Mouse (Mus musculus) kidney, adult 2 months (tissue): ENCODE results near the gene Itm2b. TPM values are rescaled to one million over a fixed set of nuclear protein-coding genes. Genes with fewer than 3 reads are reported as not detected.

Source experiments
- DNase-seq: peaks from one replicate; pipeline ENCODE4 v3.0.0; 2021
- H3K27ac ChIP-seq: fragments of 200-500 bp; 2 replicates; pipeline ENCODE4 v1.5.1; 2012; ENCODE audit warnings: low read depth, low read length, control low read depth, inconsistent platforms; ENCODE audit not compliant: insufficient read depth
- H3K27me3 ChIP-seq: fragments of 200-500 bp; replicated peaks from 2 replicates; pipeline ENCODE4 v1.6.1; 2012; ENCODE audit warnings: mild to moderate bottlenecking, moderate library complexity, low read length, inconsistent platforms; ENCODE audit not compliant: control insufficient read depth, insufficient read depth
- H3K36me3 ChIP-seq: fragments of 200-500 bp; 2 replicates; pipeline ENCODE4 v1.6.1; 2012; ENCODE audit warnings: mild to moderate bottlenecking, moderate library complexity, low read length, inconsistent platforms; ENCODE audit not compliant: control insufficient read depth, insufficient read depth
- H3K4me1 ChIP-seq: fragments of 200-500 bp; 2 replicates; pipeline ENCODE4 v1.6.1; 2011; ENCODE audit warnings: low read length; ENCODE audit not compliant: control insufficient read depth, insufficient read depth
- H3K4me3 ChIP-seq: fragments of 200-500 bp; 2 replicates; pipeline ENCODE4 v1.5.1; 2011; ENCODE audit warnings: mild to moderate bottlenecking, low read depth, low read length, control low read depth; ENCODE audit not compliant: insufficient read depth
- CTCF ChIP-seq: fragments of 200-500 bp; conservative IDR thresholded peaks from 2 replicates; pipeline ENCODE4 v1.5.1; 2011; ENCODE audit warnings: low read depth, mild to moderate bottlenecking, control low read depth, low read length, moderate library complexity, mixed read lengths; ENCODE audit not compliant: insufficient read depth, insufficient read length
- POLR2A ChIP-seq: fragments of 200-500 bp; IDR thresholded peaks from one replicate; pipeline ENCODE4 v1.6.1; 2011; ENCODE audit warnings: low read depth, low read length, control low read depth
- WGBS: fragments of 180-500 bp; shearing (Covaris S2); methylation state at CpG from one replicate; pipeline ENCODE4 v1.1.7; 2018; 5-methylcytosine and 5-hydroxymethylcytosine counted together
- polyA plus RNA-seq: library from polyadenylated mRNA; depleted of rRNA; stranded (reverse); fragments of >200 nt; gene quantifications from 2 replicates; pipeline ENCODE4 v1.2.3, GENCODE M21; 2012; rRNA removed

The Itm2b gene
- polyA plus RNA-seq, 1 experiment: 2,219 TPM

DNA sequence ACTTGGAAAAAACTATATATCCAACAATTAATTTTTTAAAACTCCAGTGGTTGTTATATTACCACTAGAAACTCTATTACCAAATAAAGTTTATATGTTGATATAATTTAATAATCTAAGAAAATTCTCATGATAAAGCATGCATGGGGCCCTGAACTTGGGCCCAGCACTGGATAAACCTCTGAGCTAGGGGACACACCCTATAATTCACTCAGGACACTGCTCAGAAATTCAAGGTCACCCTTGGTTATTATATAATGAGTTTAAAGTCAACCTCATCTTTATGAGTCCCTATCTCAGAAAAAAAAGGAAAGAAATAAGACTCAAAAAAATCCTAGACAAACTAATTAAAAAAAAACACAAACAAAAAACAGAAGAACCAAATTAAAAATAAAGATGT, 68.2 kb downstream of the Itm2b start:
- no peak for DNase-seq
- H3K36me3 ChIP-seq: no peaks in the 10 kb centered on the region; the same call in 1 of the 2 replicates
- no peak for TF ChIP-seq POLR2A
- TF ChIP-seq CTCF: no peak

DNA sequence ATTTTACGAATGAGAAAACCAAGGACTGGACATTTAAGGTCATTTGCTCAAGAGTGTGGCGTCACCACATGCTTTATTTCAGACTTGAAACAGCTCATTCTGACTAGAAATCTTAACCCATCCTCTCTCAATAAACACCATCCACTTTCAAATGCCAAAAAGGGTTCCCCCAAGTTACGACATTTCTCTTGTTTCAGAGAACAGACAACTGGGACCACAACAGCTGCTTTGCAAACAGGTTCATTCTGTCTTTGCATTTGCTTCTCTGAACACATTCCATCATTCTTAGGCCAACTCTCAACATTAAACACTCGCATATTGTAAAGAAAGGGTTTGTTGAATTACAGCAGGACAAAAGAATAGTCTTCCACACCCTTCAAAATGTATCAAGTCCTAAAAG, 71.2 kb downstream of the Itm2b start:
- Histone ChIP-seq H3K27ac (no peak overlapping the region), H3K4me1 (peaks cover 2% of the 10 kb centered on the region; the same call in 1 of the 2 replicates), H3K27me3 (no peaks in the 10 kb centered on the region), H3K4me3 (no peak overlapping the region), H3K36me3 (no peaks in the 10 kb centered on the region)
- WGBS: 93% methylated on average over 4 of the region's 4 CpGs
- DNase-seq: no peak
- no peak for TF ChIP-seq POLR2A
- TF ChIP-seq CTCF: no peak

More for the DNA sequence above, 68.2 kb downstream of the Itm2b start:
- Histone ChIP-seq H3K27ac (no peak overlapping the region), H3K27me3 (no peaks in the 10 kb centered on the region), H3K4me1 (peaks cover 2% of the 10 kb centered on the region; the same call in 1 of the 2 replicates), H3K4me3 (no peak overlapping the region)

DNA sequence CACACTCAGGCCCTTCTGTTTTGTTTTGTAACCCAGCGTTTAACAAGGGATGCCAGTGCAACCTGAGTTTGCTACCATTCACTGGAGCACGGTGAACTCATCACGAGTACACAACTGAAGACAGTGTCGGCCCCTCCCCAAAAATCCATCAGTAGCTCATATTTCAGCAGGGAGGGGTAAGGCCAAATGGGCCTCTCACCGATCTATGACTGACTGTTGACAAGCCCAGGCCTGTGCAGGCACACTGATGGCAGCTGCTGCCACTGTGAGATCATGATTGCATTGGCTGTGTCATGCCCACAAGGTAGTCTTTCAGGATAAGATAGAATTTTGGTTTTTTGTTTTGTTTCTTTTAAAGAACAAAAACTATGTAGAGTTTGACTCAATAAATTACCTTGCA, 71.7 kb downstream of the Itm2b start:
- TF ChIP-seq CTCF (no peak), POLR2A (no peak)
- no peaks in the 10 kb centered on the region for H3K36me3 ChIP-seq
- H3K4me3 ChIP-seq: no peak overlapping the region
- H3K27ac ChIP-seq: no peak overlapping the region
- DNase-seq: no peak
- WGBS: 51% methylated on average over 5 of the region's 5 CpGs
- peaks cover under 1% of the 10 kb centered on the region for H3K4me1 ChIP-seq
- no peaks in the 10 kb centered on the region for H3K27me3 ChIP-seq

DNA sequence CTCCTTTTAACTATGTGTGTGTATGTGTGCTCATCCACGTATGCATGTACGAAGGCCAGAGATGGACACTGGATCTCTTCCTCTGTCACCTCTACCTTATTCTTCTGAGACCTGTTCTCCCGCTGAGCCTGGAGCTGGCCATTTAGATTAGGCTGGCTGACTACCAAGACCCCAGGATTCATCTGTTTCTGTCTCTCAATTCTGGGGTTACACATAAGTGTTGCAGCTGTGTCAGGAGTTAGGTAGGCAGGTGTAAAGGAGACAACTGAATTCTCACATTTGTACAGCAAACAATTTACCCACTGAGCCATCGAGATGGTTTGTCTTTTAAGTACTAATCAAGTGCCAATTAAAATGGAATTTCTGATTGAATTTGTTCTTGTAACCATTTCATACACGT, 72.2 kb downstream of the Itm2b start:
- no peak for TF ChIP-seq POLR2A
- no peak for TF ChIP-seq CTCF
- Histone ChIP-seq H3K4me1 (peaks cover 5% of the 10 kb centered on the region), H3K27me3 (no peaks in the 10 kb centered on the region), H3K36me3 (no peaks in the 10 kb centered on the region), H3K4me3 (no peak overlapping the region), H3K27ac (no peak overlapping the region)
- WGBS: 81% methylated on average over 5 of the region's 5 CpGs
- DNase-seq: no peak

Other genes with a start within 250 kb of the Itm2b start
- 2.9 and 3.1 TPM in 2 replicates for gene Lpar6, start 147.4 kb downstream of the Itm2b start, polyA plus RNA-seq
- 6.8 and 8.3 TPM in 2 replicates for gene Rb1, start 59.5 kb downstream of the Itm2b start, polyA plus RNA-seq
- gene Med4, start 124.7 kb upstream of the Itm2b start, polyA plus RNA-seq: 11.8 and 13.6 TPM in 2 replicates
- gene Sucla2, start 140.0 kb upstream of the Itm2b start, polyA plus RNA-seq: 34.9 and 55.4 TPM in 2 replicates
- gene Nudt15, start 163.0 kb upstream of the Itm2b start, polyA plus RNA-seq: 1.4 and 1.7 TPM in 2 replicates